ENCODE assay signal across 12 mouse cellular contexts in genomic region chr4:129951359-129951821, GRCm38 (mm10). TPM values are rescaled to one million over a fixed set of nuclear protein-coding genes. Genes with fewer than 3 reads are reported as not detected.
DNase-seq lines count a peak whose midpoint lies in the region; ATAC-seq and TF ChIP-seq lines count a peak whose summit lies in the region.
"Had no signal": no experiment of that assay in that cellular context is flagged by ENCODE, and none has a peak within 500 bp of the region (broad histone marks: within the 10 kb centered on the region; RNA-seq: fewer than 3 reads in every experiment).

No protein-coding gene starts in this region.

- H3K4me2 ChIP-seq in heart, embryonic 11.5 days: no peak overlapping the region
- no peak overlapping the region for H3K4me2 ChIP-seq in midbrain, embryonic 13.5 days (replicated peaks)

- no peaks in the 10 kb centered on the region for H3K9me3 ChIP-seq in heart, embryonic 11.5 days (replicated peaks; ENCODE audit: control insufficient read depth, low read length)
- no peaks in the 10 kb centered on the region for H3K9me3 ChIP-seq in midbrain, embryonic 13.5 days

- no peaks in the 10 kb centered on the region for H3K79me2 ChIP-seq in heart, adult 2 months (replicated peaks; ENCODE audit: control insufficient read depth, insufficient read depth, low read length)

- peak; percentile 62 to 71 for DNase-seq in heart, adult 2 months
- peak; percentile 86 for DNase-seq in NIH3T3 (ENCODE audit: low read depth)
- DNase-seq in heart, postnatal 25 days (ENCODE audit: low spot score): peak; percentile 54
- peak; percentile 64 to 75 for DNase-seq in monocyte, adult 2 months (ENCODE audit: low read depth in 1 of 2, low spot score in 2 of 2)
- DNase-seq in left cerebral cortex, adult 2 months (ENCODE audit: extremely low spot score in 1 of 2, low spot score in 2 of 2): no peak
- no peak for DNase-seq in frontal cortex, adult 2 months (ENCODE audit: extremely low spot score in 1 of 2, low spot score in 1 of 2)
- DNase-seq: layer of hippocampus, postnatal 36 days had no signal

- H3K27ac ChIP-seq in heart, adult 2 months: no peak overlapping the region
- no peak overlapping the region for H3K27ac ChIP-seq in heart, embryonic 11.5 days (ENCODE audit: low read depth, low read length)
- H3K27ac ChIP-seq in left cerebral cortex, adult 2 months: no peak overlapping the region
- no peak overlapping the region for H3K27ac ChIP-seq in midbrain, embryonic 13.5 days

- no peak overlapping the region for H3K9ac ChIP-seq in heart, adult 2 months (ENCODE audit: low read depth, low read length)
- no peak overlapping the region for H3K9ac ChIP-seq in heart, embryonic 11.5 days (ENCODE audit: low read depth, low read length)
- no peak overlapping the region for H3K9ac ChIP-seq in midbrain, embryonic 13.5 days (replicated peaks)

- peaks cover 1% of the 10 kb centered on the region; the same call in 1 of the 2 replicates for H3K27me3 ChIP-seq in heart, adult 2 months (ENCODE audit: control insufficient read depth, insufficient read depth, low read length)
- 0 out of 2 replicates have a peak, but pooled peaks cover 2% of the 10 kb centered on the region for H3K27me3 ChIP-seq in heart, embryonic 11.5 days (ENCODE audit: control insufficient read depth, insufficient read depth, low read length)
- no peaks in the 10 kb centered on the region; the same call in 1 of the 2 replicates for H3K27me3 ChIP-seq in midbrain, embryonic 13.5 days

- TF ChIP-seq CTCF in heart, adult 2 months (IDR thresholded peaks at IDR 0.05): no peak
- no peak for TF ChIP-seq CTCF in left cerebral cortex, adult 2 months (IDR thresholded peaks at IDR 0.05)

- no peaks in the 10 kb centered on the region for H3K36me3 ChIP-seq in heart, adult 2 months (ENCODE audit: control insufficient read depth, insufficient read depth, low read length)
- no peaks in the 10 kb centered on the region for H3K36me3 ChIP-seq in heart, embryonic 11.5 days (ENCODE audit: control insufficient read depth, insufficient read depth, low read length)
- no peaks in the 10 kb centered on the region for H3K36me3 ChIP-seq in midbrain, embryonic 13.5 days

- no peak for ATAC-seq in heart, embryonic 11.5 days (replicated peaks; ENCODE audit: insufficient number of reproducible peaks, low FRiP score, low TSS enrichment)
- no peak for ATAC-seq in midbrain, embryonic 13.5 days

- H3K4me3 ChIP-seq in heart, adult 2 months: no peak overlapping the region
- H3K4me3 ChIP-seq in heart, embryonic 11.5 days (ENCODE audit: low read depth, low read length): no peak overlapping the region
- no peak overlapping the region for H3K4me3 ChIP-seq in left cerebral cortex, adult 2 months
- H3K4me3 ChIP-seq in midbrain, embryonic 13.5 days (replicated peaks): no peak overlapping the region

- TF ChIP-seq EP300 in heart, adult 2 months (IDR thresholded peaks at IDR 0.05; ENCODE audit: insufficient read depth, low read depth, low read length): no peak

- intact Hi-C loops in heart, adult 2 months (cut with DNase I): no loop called here
- intact Hi-C loops in heart, postnatal 25 days (cut with DNase I): no loop called here
- intact Hi-C loops in left cerebral cortex, adult 2 months (cut with DNase I): no loop called here

- no peak for TF ChIP-seq POLR2A in heart, adult 2 months (IDR thresholded peaks at IDR 0.05; ENCODE audit: insufficient read depth, low read depth, low read length)

- no peaks in the 10 kb centered on the region for H3K4me1 ChIP-seq in heart, adult 2 months (ENCODE audit: control insufficient read depth, insufficient read depth, low read length)
- peaks cover 13% of the 10 kb centered on the region; the same call in 1 of the 2 replicates for H3K4me1 ChIP-seq in heart, embryonic 11.5 days (ENCODE audit: control insufficient read depth, insufficient read depth, low read length)
- no peaks in the 10 kb centered on the region for H3K4me1 ChIP-seq in midbrain, embryonic 13.5 days (replicated peaks)

- 52% methylated on average over 6 of the region's 6 CpGs for WGBS in heart, adult 2 months
- WGBS in heart, embryonic 11.5 days (ENCODE audit: insufficient replicate concordance): 71% methylated on average over 6 of the region's 6 CpGs
- 76% methylated on average over 6 of the region's 6 CpGs for WGBS in midbrain, embryonic 13.5 days

RNA-seq across cellular contexts. Expression of gene Spocd1, which starts 22.3 kb away (rescaled TPM):
- under 1 TPM in 1 of 2 experiments, not detected in 1; 0.07 TPM for total RNA-seq in heart, adult 2 months (2021)
- not detected in 2 replicates for polyA plus RNA-seq in heart, adult 2 months (2012; rRNA removed)
- 0.34 and 0.38 TPM in 2 replicates for polyA plus RNA-seq in heart, embryonic 11.5 days (2014; fragmentation: Nextera tagmentation; extraction: Ambion mirVana)
- under 1 TPM in 1 of 2 experiments, not detected in 1; 0.08 TPM for total RNA-seq in heart, postnatal 25 days (2021)
- under 1 TPM; 0.40 to 0.57 TPM for total RNA-seq in left cerebral cortex, adult 2 months (2021)
- 0.40 TPM in 2 replicates for polyA plus RNA-seq in frontal cortex, adult 2 months (2012; rRNA removed)
- polyA plus RNA-seq in midbrain, embryonic 13.5 days (2015; fragmentation: Nextera tagmentation; extraction: Ambion mirVana): not detected in 2 replicates
- polyA plus RNA-seq: embryonic facial prominence, embryonic 11.5 days; liver, embryonic 16.5 days; neural tube, embryonic 11.5 days had no signal

RNA-seq across cellular contexts. Expression of gene Adgrb2, which starts 33.3 kb away (rescaled TPM):
- 1 to 10 TPM; 1.8 to 2.0 TPM for total RNA-seq in heart, adult 2 months (2021)
- polyA plus RNA-seq in heart, adult 2 months (2012; rRNA removed): 2.5 and 4.8 TPM in 2 replicates
- 2.5 TPM in 2 replicates for polyA plus RNA-seq in heart, embryonic 11.5 days (2014; fragmentation: Nextera tagmentation; extraction: Ambion mirVana)
- 1 to 10 TPM; 2.3 to 2.6 TPM for total RNA-seq in heart, postnatal 25 days (2021)
- total RNA-seq in left cerebral cortex, adult 2 months (2021): 100 to 1,000 TPM; 422 to 424 TPM
- 263 and 272 TPM in 2 replicates for polyA plus RNA-seq in frontal cortex, adult 2 months (2012; rRNA removed)
- 7.0 and 11.0 TPM in 2 replicates for polyA plus RNA-seq in midbrain, embryonic 13.5 days (2015; fragmentation: Nextera tagmentation; extraction: Ambion mirVana)
- polyA plus RNA-seq: liver, embryonic 16.5 days had no signal

Comparison
In these comparisons a context has a peak if more than half of its experiments do, and no peak if none do; other contexts are left out.
1. DNase-seq: peak in heart, adult 2 months (2 of 2), NIH3T3 (single experiment), heart, postnatal 25 days (single experiment) and monocyte, adult 2 months (2 of 2); none in left cerebral cortex, adult 2 months (0 of 2) and frontal cortex, adult 2 months (0 of 2).
2. RNA of gene Adgrb2, which starts 33.3 kb away (polyA plus RNA-seq): 263 to 272 TPM in frontal cortex, adult 2 months; 7.0 to 11.0 TPM in midbrain, embryonic 13.5 days, 2.5 to 4.8 TPM in heart, adult 2 months and 2.5 TPM in heart, embryonic 11.5 days; every median in the first group is over 10 times any median in the second.